Mouse (Mus musculus) urinary bladder, postnatal 14 days (tissue): Measurements from ENCODE around the gene Htra1.

Experiments
- DNase-seq: peaks from one replicate; pipeline ENCODE4 v3.0.0; 2021; ENCODE audit warnings: low spot score

Htra1 gene

GRCm38 (mm10) chr7:130966876-130967275 is 31.0 kb downstream of the Htra1 start:
- DNase-seq: no peak

GRCm38 (mm10) chr7:130967901-130968300 is 32.0 kb downstream of the Htra1 start:
- no peak for DNase-seq

GRCm38 (mm10) chr7:130968537-130968936 is 32.6 kb downstream of the Htra1 start:
- DNase-seq: peak; percentile 60

DNA sequence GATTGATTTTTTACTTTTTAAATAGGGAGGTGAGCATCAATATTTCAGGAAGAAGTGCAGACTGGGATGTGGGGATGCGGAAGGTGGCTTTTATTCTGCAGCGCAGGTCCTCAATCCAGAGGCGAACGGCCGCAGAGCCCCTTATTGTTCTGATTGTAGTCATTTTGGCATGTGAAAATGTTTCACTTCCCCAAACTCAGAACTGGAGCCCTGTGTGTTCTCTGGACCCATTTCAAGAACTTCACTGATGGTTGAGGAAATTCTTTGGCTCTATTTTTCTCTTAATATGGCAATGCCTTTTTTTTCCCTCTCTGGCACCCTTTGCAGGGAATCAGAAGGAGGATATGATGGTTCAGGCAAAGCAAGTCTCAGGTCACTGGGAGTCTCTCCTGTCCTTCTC is 33.2 kb downstream of the Htra1 start:
- DNase-seq: no peak

- DNase-seq: no peak
Measured at GRCm38 (mm10) chr7:130969507-130969906, 33.6 kb downstream of the Htra1 start.

DNA sequence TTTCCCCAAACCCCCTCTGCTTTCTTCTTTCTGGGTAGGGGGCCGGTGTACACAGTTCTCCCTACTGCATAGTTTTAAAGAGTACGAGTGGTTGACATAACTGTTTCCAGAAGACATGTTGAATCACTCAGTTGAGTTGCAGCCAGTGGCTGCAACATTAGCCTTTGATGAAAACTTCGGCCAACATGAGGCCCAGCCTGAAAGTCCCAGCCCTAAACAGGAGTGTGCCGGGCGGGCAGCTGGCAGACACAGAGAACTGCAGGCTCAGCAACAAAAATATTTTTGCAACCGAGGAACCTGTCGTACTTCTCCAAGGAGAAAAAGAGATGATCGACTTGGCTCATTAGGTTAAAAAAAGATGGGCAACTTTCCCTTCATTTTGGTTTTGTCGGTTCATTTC is 36.9 kb downstream of the Htra1 start:
- no peak for DNase-seq

DNA sequence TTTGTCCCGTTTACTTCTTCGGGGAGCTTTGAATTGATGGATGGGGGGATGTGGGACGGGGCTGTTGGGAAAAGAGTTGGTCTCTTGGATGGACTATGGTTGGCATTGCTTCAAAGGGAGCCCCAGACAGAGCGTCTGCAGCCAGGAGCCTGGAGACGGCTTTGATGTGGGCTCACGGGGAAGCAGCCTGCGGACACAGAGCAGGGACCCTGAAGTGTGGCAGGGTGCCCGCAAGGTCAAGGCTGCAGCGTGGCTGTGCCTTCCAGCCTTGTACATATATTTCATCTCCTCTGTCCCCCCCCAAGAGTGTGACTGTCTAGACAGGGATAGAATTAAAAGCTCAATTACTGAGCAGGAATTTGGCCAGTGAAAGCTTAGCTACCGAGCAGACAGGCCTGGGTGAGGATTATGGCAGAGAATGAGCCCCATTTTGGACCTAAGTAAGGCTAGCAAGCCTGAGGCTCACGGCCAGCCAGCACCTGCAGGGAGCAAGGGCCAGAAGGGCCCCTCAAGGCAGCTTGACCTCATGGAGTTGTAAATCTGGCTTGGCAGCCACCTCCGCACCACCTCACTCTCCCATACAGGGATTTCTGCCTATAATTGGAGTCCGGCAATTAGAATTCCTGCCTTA is 40.5 kb downstream of the Htra1 start:
- no peak for DNase-seq

GRCm38 (mm10) chr7:130977794-130978521 is 42.0 kb downstream of the Htra1 start:
- peak; percentile 83 for DNase-seq

DNA sequence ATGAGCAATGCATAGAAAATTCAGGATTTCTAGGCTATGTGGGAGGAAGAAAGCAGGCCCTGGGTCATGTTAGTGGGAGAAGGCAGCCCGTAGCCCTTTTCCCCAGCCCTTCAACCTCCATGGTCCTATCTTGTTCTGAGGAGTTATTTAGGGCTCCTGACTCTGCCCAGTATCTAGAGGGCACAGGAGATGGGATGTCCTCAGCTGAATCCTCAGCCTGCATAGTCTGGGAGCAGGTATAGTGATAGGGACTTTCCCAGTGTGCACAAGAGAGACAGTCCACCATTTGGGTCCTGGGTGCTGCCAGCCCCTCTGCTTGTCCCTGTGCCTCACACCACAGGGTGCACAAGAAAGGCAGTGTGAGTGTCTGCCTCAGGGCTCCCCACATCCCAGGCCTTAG is 42.6 kb downstream of the Htra1 start:
- DNase-seq: no peak

DNA sequence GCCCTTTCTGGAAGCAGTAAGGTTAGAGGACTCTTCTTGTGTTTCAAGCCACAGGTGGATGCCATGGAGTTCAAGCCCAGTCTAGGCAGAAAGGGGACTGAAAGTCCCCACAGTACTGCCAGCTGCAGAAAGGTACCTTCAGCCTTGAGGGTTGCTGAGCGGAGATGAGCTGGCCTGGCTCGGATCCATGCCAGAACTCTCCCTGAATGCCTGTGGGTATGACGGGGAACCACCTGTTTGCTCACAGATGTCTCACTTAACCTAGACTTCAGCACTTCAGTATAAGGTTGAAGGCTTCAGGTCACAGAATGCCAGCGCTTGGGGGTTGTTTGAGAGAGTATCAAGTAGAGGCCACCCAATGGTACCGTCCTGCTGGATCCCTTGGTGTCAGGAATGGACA is 44.2 kb downstream of the Htra1 start:
- peak; percentile 59 for DNase-seq

GRCm38 (mm10) chr7:130982371-130982770 is 46.5 kb downstream of the Htra1 start:
- DNase-seq: peak; percentile 59

- no peak for DNase-seq
Measured at GRCm38 (mm10) chr7:130982881-130983280, 47.0 kb downstream of the Htra1 start.

DNA sequence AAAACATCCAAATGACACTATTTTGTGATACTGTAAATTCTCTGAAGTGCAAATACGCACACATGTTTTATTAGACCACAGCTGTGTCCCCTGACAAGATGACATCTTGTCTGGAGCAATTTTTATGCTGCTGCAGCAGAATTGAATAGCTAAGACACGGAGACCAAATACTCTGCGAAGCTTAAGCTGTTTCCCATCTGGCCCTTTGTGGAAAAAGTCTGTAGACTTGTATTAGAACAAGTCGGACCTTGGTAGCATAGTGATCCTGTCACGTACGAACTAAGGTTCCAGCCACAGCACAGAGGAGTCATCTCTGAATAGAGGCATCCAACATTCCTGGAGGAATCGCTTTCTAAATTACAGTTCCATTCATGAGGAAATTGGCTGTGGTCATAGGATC is 48.4 kb downstream of the Htra1 start:
- no peak for DNase-seq

GRCm38 (mm10) chr7:130985193-130985592 is 49.3 kb downstream of the Htra1 start:
- DNase-seq: no peak

GRCm38 (mm10) chr7:130985716-130986115 is 49.8 kb downstream of the Htra1 start:
- DNase-seq: no peak

- no peak for DNase-seq
Measured at GRCm38 (mm10) chr7:130988146-130988545, 52.2 kb downstream of the Htra1 start.

- no peak for DNase-seq
Measured at GRCm38 (mm10) chr7:130989371-130989770, 53.5 kb downstream of the Htra1 start.

DNA sequence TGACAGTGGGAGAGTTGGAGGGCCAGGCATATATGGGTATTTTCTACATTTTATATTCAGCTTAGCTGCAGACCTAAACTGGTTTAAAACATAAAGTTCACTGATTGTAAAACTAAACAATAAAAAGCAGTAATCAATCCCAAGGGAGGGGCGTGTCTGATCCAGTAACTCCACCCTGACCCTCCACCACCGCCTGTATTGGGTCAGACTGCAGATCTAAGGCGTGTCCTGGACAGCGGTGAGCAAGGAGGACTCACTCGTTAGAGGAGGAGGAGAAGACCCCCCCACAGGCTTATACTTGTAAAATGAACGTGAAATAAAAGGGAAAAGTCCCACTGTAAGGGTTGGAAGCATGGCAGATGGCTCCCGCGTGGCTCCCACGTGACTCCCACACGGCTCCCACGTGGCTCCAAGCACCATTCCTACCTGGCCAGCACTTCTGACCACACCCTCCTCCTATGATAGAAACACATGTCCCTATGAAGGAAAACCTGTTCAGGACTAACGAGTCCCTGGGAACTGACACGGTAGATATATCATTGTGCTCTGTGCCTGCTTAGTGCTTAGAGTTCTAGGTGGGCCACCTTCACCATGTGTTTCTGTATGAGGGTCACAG is 55.4 kb downstream of the Htra1 start:
- DNase-seq: no peak

DNA sequence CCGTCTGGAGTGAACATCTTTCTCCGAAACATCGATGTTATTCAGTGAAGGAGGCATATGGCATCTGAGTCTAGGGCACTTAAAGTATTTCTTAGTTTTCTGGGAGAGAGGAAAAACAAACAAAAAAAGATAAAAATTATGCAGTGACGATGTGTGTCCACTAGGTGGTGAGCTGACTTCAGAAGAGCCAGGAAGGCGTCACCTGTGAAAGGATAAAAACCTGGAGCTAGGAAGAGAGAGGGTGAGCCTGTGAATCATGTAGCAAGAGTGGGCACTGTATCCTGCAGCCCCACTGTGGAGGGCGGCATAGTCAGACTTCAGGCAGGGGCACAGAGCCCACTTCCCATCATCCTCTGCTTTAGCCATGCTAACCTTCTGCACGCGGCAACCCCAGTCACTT is 58.0 kb downstream of the Htra1 start:
- DNase-seq: no peak

- no peak for DNase-seq
Measured at GRCm38 (mm10) chr7:131001976-131002726, 66.2 kb downstream of the Htra1 start.

DNA sequence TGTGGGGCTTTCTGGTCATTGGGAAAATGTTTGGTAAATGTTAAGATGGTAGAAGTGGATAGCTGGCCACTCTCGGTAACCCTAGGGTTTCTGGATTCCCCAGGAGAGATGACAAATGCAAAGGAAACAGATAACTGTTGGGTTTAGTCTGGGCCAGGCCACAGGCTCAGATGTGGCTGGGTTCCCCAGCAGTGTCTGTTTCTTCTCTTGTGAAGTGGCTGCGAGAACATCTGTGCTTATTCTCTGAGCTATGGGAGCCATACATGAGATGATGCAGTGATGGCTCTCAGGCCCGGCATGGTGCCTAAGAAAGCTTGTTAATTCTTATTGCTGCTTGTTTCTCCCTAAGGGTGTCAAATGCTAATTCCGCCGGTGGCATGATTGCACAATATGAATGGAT is 68.2 kb downstream of the Htra1 start:
- DNase-seq: no peak

DNA sequence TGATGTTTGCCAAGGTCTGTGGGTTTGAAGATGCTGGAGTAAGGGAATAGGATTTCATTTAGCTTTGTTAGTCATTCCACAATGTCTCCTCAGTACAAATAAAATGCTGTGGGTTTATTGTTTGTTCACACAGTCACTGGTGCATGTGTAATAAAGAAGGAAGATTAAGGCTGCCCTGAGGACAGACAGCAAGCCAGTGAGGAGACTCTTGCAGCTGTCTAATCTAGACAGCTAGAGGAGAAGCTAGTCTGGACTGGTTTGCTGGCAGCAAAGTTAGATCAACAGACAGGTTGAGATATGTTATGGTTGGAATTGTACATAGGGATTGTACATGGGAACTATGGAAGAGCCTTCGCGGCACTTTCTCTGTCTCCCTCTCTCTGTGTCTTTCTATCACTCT is 71.3 kb downstream of the Htra1 start:
- DNase-seq: no peak

- no peak for DNase-seq
Measured at GRCm38 (mm10) chr7:131009178-131009577, 73.3 kb downstream of the Htra1 start.
